Comparison of ENCODE assay signal across 10 mouse cellular contexts in genomic region chr5:24455076-24455475, GRCm38 (mm10). TPM values are rescaled to one million over a fixed set of nuclear protein-coding genes. Genes with fewer than 3 reads are reported as not detected.
DNase-seq lines count a peak whose midpoint lies in the region; ATAC-seq and TF ChIP-seq lines count a peak whose summit lies in the region.
"Had no signal": no experiment of that assay in that cellular context is flagged by ENCODE, and none has a peak within 500 bp of the region (broad histone marks: within the 10 kb centered on the region; RNA-seq: fewer than 3 reads in every experiment).

No protein-coding gene starts in this region.

- no peaks in the 10 kb centered on the region for H3K27me3 ChIP-seq in heart, embryonic 14.5 days (ENCODE audit: control insufficient read depth, insufficient read depth, low read length)
- H3K27me3 ChIP-seq in E14TG2a.4 (ENCODE audit: insufficient read depth, low read length) = peaks cover 25% of the 10 kb centered on the region
- peaks cover 11% of the 10 kb centered on the region for H3K27me3 ChIP-seq in forebrain, embryonic 10.5 days (ENCODE audit: poor library complexity, severe bottlenecking)
- H3K27me3 ChIP-seq in limb, embryonic 15.5 days = no peaks in the 10 kb centered on the region

- H3K4me1 ChIP-seq in heart, embryonic 14.5 days (ENCODE audit: control insufficient read depth in 2 of 2, insufficient read depth in 2 of 2, low read length in 2 of 2) = peaks cover 17 to 36% of the 10 kb centered on the region in 2 experiments
- H3K4me1 ChIP-seq in E14TG2a.4 (replicated peaks; ENCODE audit: low read depth, low read length) = peaks cover 49% of the 10 kb centered on the region
- peaks cover 51% of the 10 kb centered on the region for H3K4me1 ChIP-seq in forebrain, embryonic 10.5 days
- peaks cover 47% of the 10 kb centered on the region for H3K4me1 ChIP-seq in limb, embryonic 15.5 days

- H3K9ac ChIP-seq in heart, embryonic 14.5 days (ENCODE audit: low read length) = peak overlapping the region; percentile 36; the same call in 1 of the 2 replicates
- no peak overlapping the region for H3K9ac ChIP-seq in limb, embryonic 15.5 days

- peak overlapping the region; percentile 58 to 72 for H3K27ac ChIP-seq in heart, embryonic 14.5 days (replicated peaks in 1 of 2; ENCODE audit: control insufficient read depth in 1 of 2, insufficient read depth in 1 of 2, low read depth in 2 of 2, low read length in 2 of 2)
- 0 out of 2 replicates have a peak overlapping the region, but pooled peaks have one; percentile 22 for H3K27ac ChIP-seq in forebrain, embryonic 10.5 days
- 0 out of 2 replicates have a peak overlapping the region, but pooled peaks have one; percentile 24 for H3K27ac ChIP-seq in limb, embryonic 15.5 days

- peaks cover 13% of the 10 kb centered on the region for H3K36me3 ChIP-seq in heart, embryonic 14.5 days (ENCODE audit: control insufficient read depth, insufficient read depth, low read length)
- H3K36me3 ChIP-seq in E14TG2a.4 (ENCODE audit: insufficient read depth, low read length) = peaks cover 34% of the 10 kb centered on the region
- peaks cover 49% of the 10 kb centered on the region for H3K36me3 ChIP-seq in forebrain, embryonic 10.5 days (replicated peaks)
- H3K36me3 ChIP-seq in limb, embryonic 15.5 days = peaks cover 8% of the 10 kb centered on the region; the same call in 1 of the 2 replicates

- TF ChIP-seq CTCF in E14TG2a.4 (conservative IDR thresholded peaks at IDR 0.05; ENCODE audit: low read length) = no peak

- H3K4me2 ChIP-seq in heart, embryonic 14.5 days (ENCODE audit: low read length) = peak overlapping the region; percentile 95; the same call in 1 of the 2 replicates
- no peak overlapping the region for H3K4me2 ChIP-seq in limb, embryonic 15.5 days

- intact Hi-C loops in heart, postnatal 36 days (cut with DNase I) = loop anchor here (2.0 kb wide), 1 partner anchor 16 kb away; no protein-coding TSS in a partner anchor

- ATAC-seq in heart, embryonic 14.5 days (ENCODE audit: insufficient number of reproducible peaks, insufficient read depth, low FRiP score, low read depth) = no peak
- ATAC-seq in limb, embryonic 15.5 days (ENCODE audit: insufficient number of reproducible peaks, low FRiP score, low TSS enrichment, low read depth) = no peak

- 60% methylated on average over 3 of the region's 3 CpGs for WGBS in heart, embryonic 14.5 days
- 67% methylated on average over 3 of the region's 3 CpGs for WGBS in forebrain, embryonic 10.5 days
- 73% methylated on average over 3 of the region's 3 CpGs for WGBS in limb, embryonic 15.5 days

- H3K9me3 ChIP-seq in heart, embryonic 14.5 days (ENCODE audit: control insufficient read depth, low read length) = no peaks in the 10 kb centered on the region
- no peaks in the 10 kb centered on the region for H3K9me3 ChIP-seq in E14TG2a.4 (ENCODE audit: low read length)
- no peaks in the 10 kb centered on the region for H3K9me3 ChIP-seq in forebrain, embryonic 10.5 days
- H3K9me3 ChIP-seq in limb, embryonic 15.5 days = no peaks in the 10 kb centered on the region

- no peak overlapping the region for H3K4me3 ChIP-seq in heart, embryonic 14.5 days (ENCODE audit: control insufficient read depth in 1 of 2, insufficient read depth in 1 of 2, low read depth in 1 of 2, low read length in 2 of 2)
- peak overlapping the region; percentile 43 for H3K4me3 ChIP-seq in E14TG2a.4 (replicated peaks; ENCODE audit: low read length)
- peak overlapping the region; percentile 11; the same call in 1 of the 2 replicates for H3K4me3 ChIP-seq in forebrain, embryonic 10.5 days
- no peak overlapping the region for H3K4me3 ChIP-seq in limb, embryonic 15.5 days

- no peak for DNase-seq in heart, postnatal 36 days
- no peak for DNase-seq in forebrain, embryonic 10.5 days (ENCODE audit: extremely low spot score, low spot score)
- DNase-seq in frontal cortex, postnatal 36 days (ENCODE audit: low spot score in 2 of 2) = no peak
- DNase-seq in yolk sac, embryonic 10.5 days (ENCODE audit: low spot score) = no peak
- DNase-seq in layer of hippocampus, postnatal 10 days (ENCODE audit: low spot score in 2 of 2) = no peak
- DNase-seq: kidney, postnatal 36 days; thymus, postnatal 4 days had no signal

RNA-seq across cellular contexts. Expression of gene Agap3, which starts 3.1 kb away (rescaled TPM):
- polyA plus RNA-seq in heart, embryonic 14.5 days (2014; fragmentation: Nextera tagmentation; extraction: Ambion mirVana) = 36.7 and 38.7 TPM in 2 replicates
- 10 to 100 TPM; 83.6 to 91.1 TPM for total RNA-seq in heart, postnatal 36 days (2021)
- 24.1 and 29.0 TPM in 2 replicates for polyA plus RNA-seq in forebrain, embryonic 10.5 days (2016; fragmentation: Nextera tagmentation; extraction: Ambion mirVana)
- 32.4 and 34.1 TPM in 2 replicates for polyA plus RNA-seq in limb, embryonic 15.5 days (2015; fragmentation: Nextera tagmentation; extraction: Ambion mirVana)
- total RNA-seq in layer of hippocampus, postnatal 10 days (2021) = 100 to 1,000 TPM; 511 to 516 TPM

RNA-seq across cellular contexts. Expression of gene Tmub1, which starts 7.4 kb away (rescaled TPM):
- polyA plus RNA-seq in heart, embryonic 14.5 days (2014; fragmentation: Nextera tagmentation; extraction: Ambion mirVana) = 18.3 and 20.5 TPM in 2 replicates
- 10 to 100 TPM; 11.7 to 12.1 TPM for total RNA-seq in heart, postnatal 36 days (2021)
- 28.4 and 31.8 TPM in 2 replicates for polyA plus RNA-seq in forebrain, embryonic 10.5 days (2016; fragmentation: Nextera tagmentation; extraction: Ambion mirVana)
- 21.3 and 23.9 TPM in 2 replicates for polyA plus RNA-seq in limb, embryonic 15.5 days (2015; fragmentation: Nextera tagmentation; extraction: Ambion mirVana)
- 10 to 100 TPM; 24.1 to 26.4 TPM for total RNA-seq in layer of hippocampus, postnatal 10 days (2021)

RNA-seq across cellular contexts. Expression of gene Fastk, which starts 10.0 kb away (rescaled TPM):
- 157 and 181 TPM in 2 replicates for polyA plus RNA-seq in heart, embryonic 14.5 days (2014; fragmentation: Nextera tagmentation; extraction: Ambion mirVana)
- 100 to 1,000 TPM; 288 to 310 TPM for total RNA-seq in heart, postnatal 36 days (2021)
- polyA plus RNA-seq in forebrain, embryonic 10.5 days (2016; fragmentation: Nextera tagmentation; extraction: Ambion mirVana) = 106 and 108 TPM in 2 replicates
- 108 and 130 TPM in 2 replicates for polyA plus RNA-seq in limb, embryonic 15.5 days (2015; fragmentation: Nextera tagmentation; extraction: Ambion mirVana)
- 100 to 1,000 TPM in 1 of 2 experiments, 10 to 100 TPM in 1; 87.4 to 111 TPM for total RNA-seq in layer of hippocampus, postnatal 10 days (2021)

RNA-seq across cellular contexts. Expression of gene Slc4a2, which starts 31.4 kb away (rescaled TPM):
- polyA plus RNA-seq in heart, embryonic 14.5 days (2014; fragmentation: Nextera tagmentation; extraction: Ambion mirVana) = 18.7 and 20.4 TPM in 2 replicates
- total RNA-seq in heart, postnatal 36 days (2021) = 10 to 100 TPM; 29.2 to 35.1 TPM
- 32.8 and 33.6 TPM in 2 replicates for polyA plus RNA-seq in forebrain, embryonic 10.5 days (2016; fragmentation: Nextera tagmentation; extraction: Ambion mirVana)
- 36.7 and 40.0 TPM in 2 replicates for polyA plus RNA-seq in limb, embryonic 15.5 days (2015; fragmentation: Nextera tagmentation; extraction: Ambion mirVana)
- total RNA-seq in layer of hippocampus, postnatal 10 days (2021) = 10 to 100 TPM; 22.0 to 33.7 TPM

RNA-seq across cellular contexts. Expression of gene Cdk5, which starts 31.7 kb away (rescaled TPM):
- 28.6 and 31.0 TPM in 2 replicates for polyA plus RNA-seq in heart, embryonic 14.5 days (2014; fragmentation: Nextera tagmentation; extraction: Ambion mirVana)
- 10 to 100 TPM; 22.5 to 23.0 TPM for total RNA-seq in heart, postnatal 36 days (2021)
- 42.7 and 48.9 TPM in 2 replicates for polyA plus RNA-seq in forebrain, embryonic 10.5 days (2016; fragmentation: Nextera tagmentation; extraction: Ambion mirVana)
- polyA plus RNA-seq in limb, embryonic 15.5 days (2015; fragmentation: Nextera tagmentation; extraction: Ambion mirVana) = 48.6 and 54.9 TPM in 2 replicates
- total RNA-seq in layer of hippocampus, postnatal 10 days (2021) = 100 to 1,000 TPM; 127 to 133 TPM

Comparison
In these comparisons a context has a peak if more than half of its experiments do, and no peak if none do; other contexts are left out.
1. H3K4me3 ChIP-seq: peak in E14TG2a.4 (single experiment) and forebrain, embryonic 10.5 days (single experiment); none in heart, embryonic 14.5 days (0 of 2) and limb, embryonic 15.5 days (single experiment).
2. Peak in every context shown above with its lines, with median percentiles within 50 percentile points of each other: H3K27ac ChIP-seq.